Mouse (Mus musculus) gastrocnemius, postnatal 14 days (tissue): ENCODE measurements around the gene Hnrnpa1. TPM values are rescaled to one million over a fixed set of nuclear protein-coding genes. Genes with fewer than 3 reads are reported as not detected.
"Not testable (repeated sequence)": the region's sequence is repeated elsewhere in the genome, so short reads cannot be mapped to it uniquely, and the experiment has no call there.

ENCODE experiments used
- DNase-seq: peaks from one replicate; pipeline ENCODE4 v3.0.0; 2021; ENCODE audit warnings: mixed read lengths
- intact Hi-C: fragments of 180-260 bp; cut with DNase I; formaldehyde crosslinking; loops from one replicate; pipeline ENCODE4 v1.15.1; 2025; ENCODE audit warnings: low total_unique reads
- total RNA-seq, 2 experiments: library from RNA; stranded (reverse); gene quantifications; 2 replicates each; pipeline ENCODE4 v1.2.3; 2021

The Hnrnpa1 gene
- total RNA-seq, 2 experiments from 2014 or later: 110 to 114 TPM

- intact Hi-C loops: no loop called here
- no peak for DNase-seq
Observed at GRCm38 (mm10) chr15:103259162-103259561, 18.9 kb downstream of the Hnrnpa1 start.

- intact Hi-C loops: no loop called here
Observed at GRCm38 (mm10) chr15:103259989-103260388, 19.8 kb downstream of the Hnrnpa1 start.

GRCm38 (mm10) chr15:103264794-103265193 is 24.6 kb downstream of the Hnrnpa1 start:
- DNase-seq: no peak
- intact Hi-C loops: no loop called here

More at GRCm38 (mm10) chr15:103259989-103260388, 19.8 kb downstream of the Hnrnpa1 start:
- no peak for DNase-seq

- intact Hi-C loops: no loop called here
- no peak for DNase-seq
Observed at GRCm38 (mm10) chr15:103268903-103269302, 28.7 kb downstream of the Hnrnpa1 start.

- DNase-seq: peak; percentile 95
- intact Hi-C loops: no loop called here
Observed at GRCm38 (mm10) chr15:103272419-103273279, 32.4 kb downstream of the Hnrnpa1 start, which contains the start of gene Copz1. Copz1 (plus strand) TSS chr15:103272714.

- intact Hi-C loops, DNase-seq: not testable (repeated sequence)
Observed at GRCm38 (mm10) chr15:103275943-103276342, 35.7 kb downstream of the Hnrnpa1 start.

- intact Hi-C loops: no loop called here
- DNase-seq: no peak
Observed at GRCm38 (mm10) chr15:103277949-103278348, 37.7 kb downstream of the Hnrnpa1 start.

GRCm38 (mm10) chr15:103279750-103280149 is 39.5 kb downstream of the Hnrnpa1 start:
- intact Hi-C loops: loop anchor here (5.0 kb wide), 1 partner anchor 38 kb away; no protein-coding TSS in a partner anchor
- no peak for DNase-seq

GRCm38 (mm10) chr15:103280817-103281464 is 40.7 kb downstream of the Hnrnpa1 start:
- DNase-seq: no peak
- intact Hi-C loops: loop anchor here (5.0 kb wide), 1 partner anchor 36 kb away; no protein-coding TSS in a partner anchor

- intact Hi-C loops: loop anchor here (5.0 kb wide), 1 partner anchor 36 kb away; no protein-coding TSS in a partner anchor
- no peak for DNase-seq
Observed at GRCm38 (mm10) chr15:103281465-103282205, 41.4 kb downstream of the Hnrnpa1 start.

GRCm38 (mm10) chr15:103284066-103284465 is 43.8 kb downstream of the Hnrnpa1 start:
- peak; percentile 25 for DNase-seq
- intact Hi-C loops: loop anchor here (5.0 kb wide), 1 partner anchor 33 kb away; no protein-coding TSS in a partner anchor

GRCm38 (mm10) chr15:103284647-103285046 is 44.4 kb downstream of the Hnrnpa1 start:
- no peak for DNase-seq
- intact Hi-C loops: loop anchor here (5.0 kb wide), 1 partner anchor 33 kb away; no protein-coding TSS in a partner anchor

GRCm38 (mm10) chr15:103285778-103286417 is 45.7 kb downstream of the Hnrnpa1 start:
- intact Hi-C loops: no loop called here
- peak; percentile 61 for DNase-seq

GRCm38 (mm10) chr15:103289600-103289999 is 49.4 kb downstream of the Hnrnpa1 start:
- intact Hi-C loops: no loop called here
- DNase-seq: no peak

- intact Hi-C loops: no loop called here
- DNase-seq: no peak
Observed at GRCm38 (mm10) chr15:103290417-103290816, 50.2 kb downstream of the Hnrnpa1 start.

GRCm38 (mm10) chr15:103290843-103291242 is 50.6 kb downstream of the Hnrnpa1 start:
- intact Hi-C loops: no loop called here
- no peak for DNase-seq

- DNase-seq: no peak
- intact Hi-C loops: no loop called here
Observed at GRCm38 (mm10) chr15:103292673-103293345, 52.6 kb downstream of the Hnrnpa1 start.

- intact Hi-C loops: no loop called here
- DNase-seq: no peak
Observed at GRCm38 (mm10) chr15:103293375-103293774, 53.1 kb downstream of the Hnrnpa1 start.

GRCm38 (mm10) chr15:103294649-103295048 is 54.4 kb downstream of the Hnrnpa1 start:
- intact Hi-C loops: no loop called here
- no peak for DNase-seq
